10 mouse cellular contexts compared by ENCODE assay signal in genomic region chr11:69151004-69151403, GRCm38 (mm10). TPM values are rescaled to one million over a fixed set of nuclear protein-coding genes. Genes with fewer than 3 reads are reported as not detected.
DNase-seq lines count a peak whose midpoint lies in the region; ATAC-seq and TF ChIP-seq lines count a peak whose summit lies in the region.
"Had no signal": no experiment of that assay in that cellular context is flagged by ENCODE, and none has a peak within 500 bp of the region (broad histone marks: within the 10 kb centered on the region; RNA-seq: fewer than 3 reads in every experiment).

No protein-coding gene starts in this region.

- ATAC-seq in intestine, postnatal 0 days = no peak
- ATAC-seq: Patski had no signal

- TF ChIP-seq POLR2A in small intestine, adult 2 months (IDR thresholded peaks at IDR 0.05; ENCODE audit: low read depth, low read length) = no peak

- no peaks in the 10 kb centered on the region for H3K9me3 ChIP-seq in forebrain, embryonic 10.5 days
- H3K9me3 ChIP-seq in intestine, postnatal 0 days (ENCODE audit: control insufficient read depth) = no peaks in the 10 kb centered on the region

- no peak for TF ChIP-seq CTCF in left cerebral cortex, adult 2 months (IDR thresholded peaks at IDR 0.05)
- no peak for TF ChIP-seq CTCF in intestine, postnatal 0 days (IDR thresholded peaks at IDR 0.05; ENCODE audit: low read depth)
- TF ChIP-seq CTCF in small intestine, adult 2 months (IDR thresholded peaks at IDR 0.05; ENCODE audit: extremely low read depth, insufficient read length, insufficient replicate concordance, low read depth, low read length) = no peak

- WGBS in forebrain, embryonic 10.5 days = 58% methylated on average over 6 of the region's 6 CpGs
- 51% methylated on average over 6 of the region's 6 CpGs for WGBS in intestine, postnatal 0 days
- 48% methylated on average over 6 of the region's 6 CpGs for WGBS in small intestine, adult 2 months

- intact Hi-C loops in left cerebral cortex, adult 2 months (cut with DNase I) = no loop called here
- intact Hi-C loops in left cerebral cortex, postnatal 14 days (cut with DNase I) = no loop called here

- peaks cover 7% of the 10 kb centered on the region for H3K4me1 ChIP-seq in forebrain, embryonic 10.5 days
- no peaks in the 10 kb centered on the region for H3K4me1 ChIP-seq in intestine, postnatal 0 days (replicated peaks; ENCODE audit: control insufficient read depth, insufficient read depth, low read length)
- H3K4me1 ChIP-seq in small intestine, adult 2 months (ENCODE audit: control insufficient read depth, insufficient read depth, insufficient read length, low read length) = no peaks in the 10 kb centered on the region

- H3K4me3 ChIP-seq in left cerebral cortex, adult 2 months = peak overlapping the region; percentile 32
- peak overlapping the region; percentile 38 for H3K4me3 ChIP-seq in forebrain, embryonic 10.5 days
- peak overlapping the region; percentile 6; the same call in 1 of the 2 replicates for H3K4me3 ChIP-seq in intestine, postnatal 0 days (ENCODE audit: low read depth, low read length)
- peak overlapping the region; percentile 7; the same call in 1 of the 2 replicates for H3K4me3 ChIP-seq in small intestine, adult 2 months (ENCODE audit: low read depth, low read length)

- no peak overlapping the region for H3K9ac ChIP-seq in intestine, postnatal 0 days (ENCODE audit: low read depth, low read length)

- H3K27ac ChIP-seq in left cerebral cortex, adult 2 months = no peak overlapping the region
- H3K27ac ChIP-seq in forebrain, embryonic 10.5 days = no peak overlapping the region
- no peak overlapping the region for H3K27ac ChIP-seq in intestine, postnatal 0 days (ENCODE audit: low read depth, low read length)
- H3K27ac ChIP-seq in small intestine, adult 2 months (ENCODE audit: insufficient read depth, low read depth, low read length) = no peak overlapping the region

- DNase-seq in left cerebral cortex, adult 2 months (ENCODE audit: extremely low spot score in 1 of 2, low spot score in 2 of 2) = no peak
- no peak for DNase-seq in left cerebral cortex, postnatal 14 days (ENCODE audit: low spot score in 2 of 2)
- DNase-seq in forebrain, embryonic 10.5 days (ENCODE audit: extremely low spot score, low spot score) = no peak
- no peak for DNase-seq in right cerebral cortex, postnatal 25 days
- DNase-seq in left cerebral cortex, adult 11 months (ENCODE audit: low spot score) = no peak

- peaks cover 36% of the 10 kb centered on the region for H3K27me3 ChIP-seq in forebrain, embryonic 10.5 days (ENCODE audit: poor library complexity, severe bottlenecking)
- peaks cover 8% of the 10 kb centered on the region; the same call in 1 of the 2 replicates for H3K27me3 ChIP-seq in intestine, postnatal 0 days (replicated peaks; ENCODE audit: control insufficient read depth, insufficient read depth, low read length)
- peaks cover 5% of the 10 kb centered on the region for H3K27me3 ChIP-seq in small intestine, adult 2 months (ENCODE audit: control insufficient read depth, insufficient read depth, low read length)

- H3K36me3 ChIP-seq in forebrain, embryonic 10.5 days (replicated peaks) = no peaks in the 10 kb centered on the region
- no peaks in the 10 kb centered on the region for H3K36me3 ChIP-seq in intestine, postnatal 0 days (ENCODE audit: control insufficient read depth, insufficient read depth)
- no peaks in the 10 kb centered on the region for H3K36me3 ChIP-seq in small intestine, adult 2 months (ENCODE audit: control insufficient read depth, insufficient read depth, low read length)

- peak overlapping the region; percentile 49 for H3K4me2 ChIP-seq in intestine, postnatal 0 days (replicated peaks; ENCODE audit: low read depth)

RNA-seq across cellular contexts. Expression of gene Alox12b, which starts 5.8 kb away (rescaled TPM):
- 1 to 10 TPM; 8.7 to 9.8 TPM for total RNA-seq in left cerebral cortex, adult 2 months (2021)
- total RNA-seq in left cerebral cortex, postnatal 14 days (2021) = 1 to 10 TPM; 1.5 to 1.9 TPM
- polyA plus RNA-seq in forebrain, embryonic 10.5 days (2016; fragmentation: Nextera tagmentation; extraction: Ambion mirVana) = 0.05 TPM in 1 of 2 replicates, not detected in the other
- 0.08 and 0.13 TPM in 2 replicates for polyA plus RNA-seq in intestine, postnatal 0 days (2015; fragmentation: Nextera tagmentation; extraction: Ambion mirVana)
- not detected in 2 replicates for polyA plus RNA-seq in small intestine, adult 2 months (2012; rRNA removed)
- total RNA-seq: hematopoietic stem cell, adult 5-6 weeks had no signal
- polyA plus RNA-seq: Patski; spleen, adult 2 months had no signal

RNA-seq across cellular contexts. Expression of gene Aloxe3, which starts 25.3 kb away (rescaled TPM):
- 1 to 10 TPM; 6.5 TPM for total RNA-seq in left cerebral cortex, adult 2 months (2021)
- 1 to 10 TPM; 3.7 to 5.7 TPM for total RNA-seq in left cerebral cortex, postnatal 14 days (2021)
- 0.26 and 0.28 TPM in 2 replicates for polyA plus RNA-seq in forebrain, embryonic 10.5 days (2016; fragmentation: Nextera tagmentation; extraction: Ambion mirVana)
- polyA plus RNA-seq in intestine, postnatal 0 days (2015; fragmentation: Nextera tagmentation; extraction: Ambion mirVana) = 0.31 and 0.82 TPM in 2 replicates
- 0.13 and 1.2 TPM in 2 replicates for polyA plus RNA-seq in small intestine, adult 2 months (2012; rRNA removed)
- total RNA-seq: hematopoietic stem cell, adult 5-6 weeks had no signal

RNA-seq across cellular contexts. Expression of gene 9130213A22Rik, which starts 28.6 kb away (rescaled TPM):
- total RNA-seq in left cerebral cortex, adult 2 months (2021) = 1 to 10 TPM; 1.3 to 1.4 TPM
- under 1 TPM; 0.27 to 0.51 TPM for total RNA-seq in left cerebral cortex, postnatal 14 days (2021)
- polyA plus RNA-seq in forebrain, embryonic 10.5 days (2016; fragmentation: Nextera tagmentation; extraction: Ambion mirVana) = 0.11 and 0.16 TPM in 2 replicates
- polyA plus RNA-seq in intestine, postnatal 0 days (2015; fragmentation: Nextera tagmentation; extraction: Ambion mirVana) = 0.12 and 0.37 TPM in 2 replicates
- polyA plus RNA-seq in small intestine, adult 2 months (2012; rRNA removed) = 0.29 and 0.38 TPM in 2 replicates
- total RNA-seq: hematopoietic stem cell, adult 5-6 weeks had no signal

RNA-seq across cellular contexts. Expression of gene Hes7, which starts 30.8 kb away (rescaled TPM):
- total RNA-seq in left cerebral cortex, adult 2 months (2021) = under 1 TPM; 0.57 to 0.82 TPM
- total RNA-seq in left cerebral cortex, postnatal 14 days (2021) = under 1 TPM; 0.55 to 0.70 TPM
- 0.16 and 0.17 TPM in 2 replicates for polyA plus RNA-seq in forebrain, embryonic 10.5 days (2016; fragmentation: Nextera tagmentation; extraction: Ambion mirVana)
- polyA plus RNA-seq in intestine, postnatal 0 days (2015; fragmentation: Nextera tagmentation; extraction: Ambion mirVana) = 0.21 and 0.37 TPM in 2 replicates
- polyA plus RNA-seq in small intestine, adult 2 months (2012; rRNA removed) = 1.1 and 1.7 TPM in 2 replicates
- total RNA-seq: hematopoietic stem cell, adult 5-6 weeks had no signal

RNA-seq across cellular contexts. Expression of gene Alox8, which starts 46.6 kb away (rescaled TPM):
- total RNA-seq in left cerebral cortex, adult 2 months (2021) = 1 to 10 TPM; 6.1 to 6.4 TPM
- 1 to 10 TPM; 3.7 to 4.1 TPM for total RNA-seq in left cerebral cortex, postnatal 14 days (2021)
- polyA plus RNA-seq in forebrain, embryonic 10.5 days (2016; fragmentation: Nextera tagmentation; extraction: Ambion mirVana) = 0.10 TPM in 1 of 2 replicates, not detected in the other
- not detected in 2 replicates for polyA plus RNA-seq in intestine, postnatal 0 days (2015; fragmentation: Nextera tagmentation; extraction: Ambion mirVana)
- 0.15 TPM in 1 of 2 replicates, not detected in the other for polyA plus RNA-seq in small intestine, adult 2 months (2012; rRNA removed)
- polyA plus RNA-seq: Patski had no signal
